Mouse (Mus musculus) ES-E14 (cell line): Measurements from ENCODE around the gene Elk4. TPM values are rescaled to one million over a fixed set of nuclear protein-coding genes. Genes with fewer than 3 reads are reported as not detected.

Experiments used
- DNase-seq: peaks from one replicate; pipeline ENCODE4 v3.0.0-alpha.2; 2013; ENCODE audit warnings: low read depth, low spot score
- H3K27ac ChIP-seq: 2 replicates; pipeline ENCODE4 v1.5.1; 2012; ENCODE audit warnings: low read depth, mild to moderate bottlenecking, low read length, moderate library complexity, mixed read lengths; ENCODE audit not compliant: poor library complexity, insufficient read depth, severe bottlenecking
- H3K36me3 ChIP-seq: 2 replicates; pipeline ENCODE4 v1.6.1; 2012; ENCODE audit warnings: mild to moderate bottlenecking, low read length, moderate library complexity, mixed read lengths; ENCODE audit not compliant: control insufficient read depth, poor library complexity, insufficient read depth, severe bottlenecking
- H3K4me1 ChIP-seq, 2 experiments: fragments of 150-350 bp in 1 of 2; sonication (generic) in 1 of 2; 2 replicates each; pipeline ENCODE4 v1.6.1; 2012; ENCODE audit warnings: low read length in 2 of 2, mild to moderate bottlenecking in 1 of 2, mixed read lengths in 1 of 2; ENCODE audit not compliant: control insufficient read depth in 2 of 2, insufficient read depth in 2 of 2, poor library complexity in 1 of 2
- H3K4me3 ChIP-seq, 2 experiments: fragments of 150-350 bp in 1 of 2; sonication (generic) in 1 of 2; 2 replicates each; pipeline ENCODE4 v1.5.1; 2012; ENCODE audit warnings: low read length in 2 of 2, low read depth in 1 of 2, mild to moderate bottlenecking in 1 of 2, mixed read lengths in 1 of 2; ENCODE audit not compliant: insufficient read depth in 1 of 2, poor library complexity in 1 of 2, severe bottlenecking in 1 of 2
- H3K9ac ChIP-seq: 2 replicates; pipeline ENCODE4 v1.6.1; 2012; ENCODE audit warnings: low read depth, mild to moderate bottlenecking, low read length, mixed read lengths; ENCODE audit not compliant: poor library complexity, insufficient read depth, severe bottlenecking
- H3K9me3 ChIP-seq: fragments of 150-350 bp; sonication (generic); 2 replicates; pipeline ENCODE4 v1.6.1; 2012; ENCODE audit warnings: low read depth, mild to moderate bottlenecking, low read length; ENCODE audit not compliant: control insufficient read depth, insufficient read depth
- CHD2 ChIP-seq: IDR thresholded peaks from 2 replicates; pipeline ENCODE4 v1.6.1; 2014; ENCODE audit warnings: mild to moderate bottlenecking, low read depth, low read length, inconsistent platforms
- HCFC1 ChIP-seq: IDR thresholded peaks from 2 replicates; pipeline ENCODE4 v1.6.1; 2012; ENCODE audit warnings: low read length, inconsistent platforms, borderline replicate concordance; ENCODE audit not compliant: insufficient read depth
- MAFK ChIP-seq: IDR thresholded peaks from 2 replicates; pipeline ENCODE4 v1.6.1; 2014; ENCODE audit warnings: mild to moderate bottlenecking, low read depth, low read length, inconsistent platforms; ENCODE audit not compliant: insufficient read depth
- ZC3H11A ChIP-seq: IDR thresholded peaks from 2 replicates; pipeline ENCODE4 v1.6.1; 2012; ENCODE audit warnings: low read depth, mild to moderate bottlenecking, inconsistent platforms, low read length, borderline replicate concordance
- ZNF384 ChIP-seq: IDR thresholded peaks from 2 replicates; pipeline ENCODE4 v1.6.1; 2012; ENCODE audit warnings: low read depth, low read length, inconsistent platforms
- in situ Hi-C, 2 experiments: fragments of 600-800 bp; cut with MboI; formaldehyde crosslinking; loops; one replicate each; pipeline ENCODE4 v1.15.1; 2025; ENCODE audit warnings: low sequenced_read_pairs in 2 of 2, inconsistent platforms in 1 of 2; ENCODE audit not compliant: unreplicated experiment in 2 of 2
- total RNA-seq: library from RNA; depleted of rRNA; stranded (reverse); fragments of 300-350 nt; gene quantifications from 2 replicates; pipeline ENCODE4 v1.2.3, GENCODE M21; 2012

Elk4 gene
- total RNA-seq, 1 experiment, result 14.7 TPM

GRCm38 (mm10) chr1:131980471-131980870, 26.9 kb upstream of the Elk4 start:
- H3K9ac ChIP-seq, result no peak overlapping the region
- no peak overlapping the region for H3K4me3 ChIP-seq
- DNase-seq, result no peak
- in situ Hi-C loops, result no loop called here
- TF ChIP-seq MAFK (no peak), ZNF384 (no peak), HCFC1 (no peak), ZC3H11A (no peak), CHD2 (no peak)
- no peak overlapping the region for H3K27ac ChIP-seq
- peaks cover 0 to 2% of the 10 kb centered on the region in 2 experiments; a peak in 2 of 4 replicates for H3K4me1 ChIP-seq
- H3K36me3 ChIP-seq, result no peaks in the 10 kb centered on the region; the same call in 1 of the 2 replicates
- H3K9me3 ChIP-seq, result no peaks in the 10 kb centered on the region

- Histone ChIP-seq H3K4me3 (no peak overlapping the region), H3K36me3 (no peaks in the 10 kb centered on the region; the same call in 1 of the 2 replicates), H3K9ac (no peak overlapping the region), H3K4me1 (peaks cover 0 to 2% of the 10 kb centered on the region in 2 experiments; a peak in 1 of 4 replicates), H3K27ac (no peak overlapping the region), H3K9me3 (no peaks in the 10 kb centered on the region)
- TF ChIP-seq HCFC1, result no peak
- peak; percentile 36; the same call in 1 of the 2 replicates for TF ChIP-seq ZC3H11A
- no peak for TF ChIP-seq ZNF384
- no peak for TF ChIP-seq MAFK
- no peak for TF ChIP-seq CHD2
- DNase-seq, result peak; percentile 68
- in situ Hi-C loops, result no loop called here
Measured at GRCm38 (mm10) chr1:131981378-131982013, 25.9 kb upstream of the Elk4 start.

GRCm38 (mm10) chr1:131982907-131983306, 24.5 kb upstream of the Elk4 start:
- H3K36me3 ChIP-seq, result no peaks in the 10 kb centered on the region; the same call in 1 of the 2 replicates
- H3K4me3 ChIP-seq, result no peak overlapping the region
- no peak overlapping the region for H3K27ac ChIP-seq
- no peak overlapping the region for H3K9ac ChIP-seq
- peak; percentile 61; the same call in 1 of the 2 replicates for TF ChIP-seq ZC3H11A
- no peak for TF ChIP-seq ZNF384
- no peak for TF ChIP-seq MAFK
- TF ChIP-seq CHD2, result no peak
- TF ChIP-seq HCFC1, result no peak
- H3K4me1 ChIP-seq, result peaks cover 0 to 2% of the 10 kb centered on the region in 2 experiments; a peak in 1 of 4 replicates
- DNase-seq, result peak; percentile 65
- in situ Hi-C loops, result no loop called here
- no peaks in the 10 kb centered on the region for H3K9me3 ChIP-seq

GRCm38 (mm10) chr1:131983806-131984205, 23.6 kb upstream of the Elk4 start:
- DNase-seq, result no peak
- in situ Hi-C loops, result no loop called here
- no peak overlapping the region for H3K9ac ChIP-seq
- H3K4me3 ChIP-seq, result no peak overlapping the region
- no peaks in the 10 kb centered on the region; the same call in 1 of the 2 replicates for H3K36me3 ChIP-seq
- H3K27ac ChIP-seq, result no peak overlapping the region
- no peak for TF ChIP-seq ZC3H11A
- TF ChIP-seq ZNF384, result no peak
- TF ChIP-seq CHD2, result no peak
- TF ChIP-seq HCFC1, result no peak
- no peak for TF ChIP-seq MAFK
- H3K9me3 ChIP-seq, result no peaks in the 10 kb centered on the region
- no peaks in the 10 kb centered on the region; a peak in 1 of 4 replicates for H3K4me1 ChIP-seq

- TF ChIP-seq HCFC1 (no peak), ZC3H11A (no peak), CHD2 (no peak), ZNF384 (no peak), MAFK (no peak)
- Histone ChIP-seq H3K9ac (no peak overlapping the region), H3K36me3 (no peaks in the 10 kb centered on the region), H3K9me3 (no peaks in the 10 kb centered on the region), H3K4me3 (no peak overlapping the region), H3K4me1 (no peaks in the 10 kb centered on the region), H3K27ac (no peak overlapping the region)
- in situ Hi-C loops, result no loop called here
- DNase-seq, result no peak
Measured at GRCm38 (mm10) chr1:131987432-131987831, 20.0 kb upstream of the Elk4 start.
